Mouse (Mus musculus): ENCODE results near the gene Slit2. TPM values are rescaled to one million over a fixed set of nuclear protein-coding genes. Genes with fewer than 3 reads are reported as not detected.
"Not testable (repeated sequence)": the region's sequence is repeated elsewhere in the genome, so short reads cannot be mapped to it uniquely, and the experiment has no call there.

Slit2 gene
- polyA plus RNA-seq, 1 experiment from 2014 or later, result 4.6 TPM

DNA sequence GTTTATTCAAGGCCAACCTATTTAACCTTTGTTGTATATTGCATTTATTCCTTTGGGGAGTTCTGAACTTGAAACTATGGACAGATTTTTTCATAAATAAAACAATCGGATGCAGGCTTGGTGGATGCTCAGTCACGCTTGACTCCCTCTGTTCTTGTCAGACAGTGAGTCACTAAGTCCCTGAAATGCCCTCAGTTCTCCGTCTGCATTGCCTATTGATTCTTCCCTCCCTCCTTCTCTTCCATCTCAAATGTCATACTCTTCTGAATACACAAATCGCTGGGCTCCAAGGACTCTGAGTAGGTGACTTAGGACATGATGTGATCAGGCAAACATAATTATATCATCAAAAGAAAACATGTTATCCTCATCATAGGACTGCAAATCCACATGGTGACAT is 251.8 kb downstream of the Slit2 start:
- H3K36me3 ChIP-seq (ENCODE audit: control insufficient read depth, insufficient read depth), result no peaks in the 10 kb centered on the region
- TF ChIP-seq CTCF (IDR thresholded peaks at IDR 0.05; ENCODE audit: low read depth), result no peak
- 71% methylated on average over 4 of the region's 4 CpGs for WGBS
- H3K4me1 ChIP-seq (replicated peaks; ENCODE audit: control insufficient read depth, insufficient read depth, low read length), result no peaks in the 10 kb centered on the region
- no peak for ATAC-seq
- no peak overlapping the region for H3K4me2 ChIP-seq (replicated peaks; ENCODE audit: low read depth)
- H3K4me3 ChIP-seq (ENCODE audit: low read depth, low read length), result no peak overlapping the region
- H3K9ac ChIP-seq (ENCODE audit: low read depth, low read length), result no peak overlapping the region
- H3K27ac ChIP-seq (ENCODE audit: low read depth, low read length), result no peak overlapping the region
- H3K27me3 ChIP-seq (replicated peaks; ENCODE audit: control insufficient read depth, insufficient read depth, low read length), result no peaks in the 10 kb centered on the region
- no peaks in the 10 kb centered on the region for H3K9me3 ChIP-seq (ENCODE audit: control insufficient read depth)

DNA sequence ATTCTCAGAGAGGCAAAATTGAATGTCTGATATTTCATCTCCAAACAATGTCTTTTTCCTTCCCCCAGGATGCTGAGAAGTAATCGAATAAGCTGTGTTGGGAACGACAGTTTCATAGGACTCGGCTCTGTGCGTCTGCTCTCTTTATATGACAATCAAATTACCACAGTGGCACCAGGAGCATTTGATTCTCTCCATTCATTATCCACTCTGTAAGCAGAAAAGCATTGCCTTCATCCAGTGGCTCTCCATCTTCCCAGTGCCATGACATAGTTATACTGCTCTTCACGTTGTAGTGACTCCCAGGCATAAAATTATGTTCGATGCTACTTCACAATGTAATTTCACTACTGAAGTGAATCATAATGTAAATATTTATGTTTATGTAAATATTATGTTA is 252.3 kb downstream of the Slit2 start:
- Histone ChIP-seq H3K9ac (ENCODE audit: low read depth, low read length) (no peak overlapping the region), H3K4me3 (ENCODE audit: low read depth, low read length) (no peak overlapping the region), H3K27me3 (replicated peaks; ENCODE audit: control insufficient read depth, insufficient read depth, low read length) (no peaks in the 10 kb centered on the region), H3K4me2 (replicated peaks; ENCODE audit: low read depth) (no peak overlapping the region), H3K9me3 (ENCODE audit: control insufficient read depth) (no peaks in the 10 kb centered on the region), H3K36me3 (ENCODE audit: control insufficient read depth, insufficient read depth) (no peaks in the 10 kb centered on the region), H3K27ac (ENCODE audit: low read depth, low read length) (no peak overlapping the region), H3K4me1 (replicated peaks; ENCODE audit: control insufficient read depth, insufficient read depth, low read length) (no peaks in the 10 kb centered on the region)
- WGBS, result 80% methylated on average over 6 of the region's 6 CpGs
- no peak for ATAC-seq
- no peak for TF ChIP-seq CTCF (IDR thresholded peaks at IDR 0.05; ENCODE audit: low read depth)

DNA sequence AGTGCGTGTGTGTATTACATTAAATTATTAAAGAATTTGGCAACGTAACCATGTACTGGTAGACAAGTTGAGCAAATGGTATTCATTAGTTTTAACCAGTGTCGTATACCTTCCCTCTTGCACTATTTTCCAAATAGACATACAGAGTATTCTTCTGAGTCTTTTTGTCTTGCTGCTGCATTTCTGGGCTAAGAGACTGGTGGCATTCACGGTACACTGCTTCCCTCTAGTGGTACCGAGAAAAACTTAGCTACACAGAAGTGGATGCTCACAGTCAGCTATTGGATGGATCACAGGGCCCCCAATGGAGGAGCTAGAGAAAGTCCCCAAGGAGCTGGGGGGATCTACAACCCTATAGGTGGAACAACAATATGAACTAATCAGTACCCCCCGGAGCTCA is 257.8 kb downstream of the Slit2 start:
- not testable (repeated sequence) for H3K9me3 ChIP-seq (ENCODE audit: control insufficient read depth); H3K4me3 ChIP-seq (ENCODE audit: low read depth, low read length); H3K4me2 ChIP-seq (replicated peaks; ENCODE audit: low read depth); H3K27ac ChIP-seq (ENCODE audit: low read depth, low read length); ATAC-seq; H3K9ac ChIP-seq (ENCODE audit: low read depth, low read length); H3K36me3 ChIP-seq (ENCODE audit: control insufficient read depth, insufficient read depth); H3K27me3 ChIP-seq (replicated peaks; ENCODE audit: control insufficient read depth, insufficient read depth, low read length); H3K4me1 ChIP-seq (replicated peaks; ENCODE audit: control insufficient read depth, insufficient read depth, low read length)
- TF ChIP-seq CTCF (IDR thresholded peaks at IDR 0.05; ENCODE audit: low read depth), result peak; percentile 76
- WGBS, result 37% methylated on average over 6 of the region's 6 CpGs

DNA sequence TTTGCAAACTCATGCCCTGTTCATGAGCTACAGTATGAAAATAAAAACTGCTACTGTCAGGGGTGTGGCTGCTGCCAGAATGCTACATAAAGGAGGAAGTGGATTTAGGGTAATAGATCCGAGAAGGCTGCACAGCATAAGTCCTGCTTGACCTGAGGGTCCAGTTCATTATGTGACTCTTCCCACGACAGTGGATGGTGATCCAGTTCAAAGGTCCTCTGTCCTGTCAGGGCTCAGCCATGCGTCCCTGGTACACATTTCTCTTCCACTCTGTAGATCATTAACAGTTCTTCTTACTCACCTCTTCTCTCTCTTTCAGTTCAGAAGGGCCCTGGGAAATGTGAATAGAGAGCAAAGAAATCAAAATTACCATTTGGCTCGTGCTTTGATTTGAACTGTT is 265.4 kb downstream of the Slit2 start:
- Histone ChIP-seq H3K27ac (ENCODE audit: low read depth, low read length) (no peak overlapping the region), H3K4me2 (replicated peaks; ENCODE audit: low read depth) (no peak overlapping the region), H3K36me3 (ENCODE audit: control insufficient read depth, insufficient read depth) (no peaks in the 10 kb centered on the region), H3K4me3 (ENCODE audit: low read depth, low read length) (no peak overlapping the region), H3K9ac (ENCODE audit: low read depth, low read length) (no peak overlapping the region), H3K9me3 (ENCODE audit: control insufficient read depth) (no peaks in the 10 kb centered on the region), H3K4me1 (replicated peaks; ENCODE audit: control insufficient read depth, insufficient read depth, low read length) (no peaks in the 10 kb centered on the region), H3K27me3 (replicated peaks; ENCODE audit: control insufficient read depth, insufficient read depth, low read length) (no peaks in the 10 kb centered on the region)
- peak; percentile 38; the same call in 1 of the 2 replicates for ATAC-seq
- 39% methylated on average over 4 of the region's 4 CpGs for WGBS
- TF ChIP-seq CTCF (IDR thresholded peaks at IDR 0.05; ENCODE audit: low read depth), result no peak

DNA sequence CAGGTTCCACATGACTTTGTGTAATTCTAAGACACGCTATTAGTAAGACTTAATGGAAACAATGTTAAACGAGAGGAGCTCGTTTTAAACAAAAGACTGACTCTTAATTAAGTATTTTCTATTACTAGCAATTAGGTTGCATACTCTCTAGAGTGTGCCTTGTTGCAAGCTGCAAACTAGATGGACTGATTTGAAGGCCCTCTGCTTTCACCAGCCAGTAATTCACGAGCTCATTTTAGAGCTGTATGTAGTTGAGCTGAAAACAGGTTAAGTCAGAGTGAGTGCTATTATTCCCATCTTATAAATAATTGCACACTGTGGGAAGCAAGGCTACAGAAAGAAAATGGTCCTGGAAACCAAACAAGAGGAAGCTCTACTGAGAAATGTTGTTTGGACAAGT is 294.6 kb downstream of the Slit2 start:
- Histone ChIP-seq H3K9me3 (ENCODE audit: control insufficient read depth) (no peaks in the 10 kb centered on the region), H3K4me2 (replicated peaks; ENCODE audit: low read depth) (no peak overlapping the region), H3K36me3 (ENCODE audit: control insufficient read depth, insufficient read depth) (no peaks in the 10 kb centered on the region), H3K9ac (ENCODE audit: low read depth, low read length) (no peak overlapping the region), H3K4me1 (replicated peaks; ENCODE audit: control insufficient read depth, insufficient read depth, low read length) (no peaks in the 10 kb centered on the region), H3K27ac (ENCODE audit: low read depth, low read length) (no peak overlapping the region), H3K4me3 (ENCODE audit: low read depth, low read length) (no peak overlapping the region), H3K27me3 (replicated peaks; ENCODE audit: control insufficient read depth, insufficient read depth, low read length) (no peaks in the 10 kb centered on the region)
- 68% methylated on average over 4 of the region's 4 CpGs for WGBS
- no peak for TF ChIP-seq CTCF (IDR thresholded peaks at IDR 0.05; ENCODE audit: low read depth)
- ATAC-seq, result no peak

DNA sequence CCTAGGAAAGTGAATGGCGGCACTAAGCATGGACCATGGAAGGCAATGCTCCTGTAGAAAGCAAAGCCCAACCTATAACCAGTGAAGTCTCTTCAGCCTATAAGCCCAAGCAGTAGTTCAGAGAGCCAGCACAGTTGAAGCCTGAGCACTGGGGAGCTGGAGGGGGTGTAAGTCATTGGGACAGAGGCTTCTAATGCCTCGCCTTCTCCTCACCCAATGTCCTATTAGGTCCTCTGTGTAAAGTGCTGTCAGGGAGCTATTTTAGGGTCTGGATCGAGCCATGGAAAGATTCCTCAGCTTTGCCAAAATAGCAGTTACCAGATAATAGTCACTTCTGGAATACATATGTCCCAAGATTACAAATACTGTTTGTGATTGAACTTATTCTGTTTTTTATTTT is 318.2 kb downstream of the Slit2 start:
- TF ChIP-seq CTCF (IDR thresholded peaks at IDR 0.05; ENCODE audit: low read depth), result no peak
- Histone ChIP-seq H3K9me3 (ENCODE audit: control insufficient read depth) (no peaks in the 10 kb centered on the region), H3K27ac (ENCODE audit: low read depth, low read length) (no peak overlapping the region), H3K36me3 (ENCODE audit: control insufficient read depth, insufficient read depth) (no peaks in the 10 kb centered on the region), H3K27me3 (replicated peaks; ENCODE audit: control insufficient read depth, insufficient read depth, low read length) (no peaks in the 10 kb centered on the region), H3K4me2 (replicated peaks; ENCODE audit: low read depth) (no peak overlapping the region), H3K9ac (ENCODE audit: low read depth, low read length) (no peak overlapping the region), H3K4me3 (ENCODE audit: low read depth, low read length) (no peak overlapping the region), H3K4me1 (replicated peaks; ENCODE audit: control insufficient read depth, insufficient read depth, low read length) (no peaks in the 10 kb centered on the region)
- ATAC-seq, result no peak
- WGBS, result 86% methylated on average over 3 of the region's 3 CpGs

DNA sequence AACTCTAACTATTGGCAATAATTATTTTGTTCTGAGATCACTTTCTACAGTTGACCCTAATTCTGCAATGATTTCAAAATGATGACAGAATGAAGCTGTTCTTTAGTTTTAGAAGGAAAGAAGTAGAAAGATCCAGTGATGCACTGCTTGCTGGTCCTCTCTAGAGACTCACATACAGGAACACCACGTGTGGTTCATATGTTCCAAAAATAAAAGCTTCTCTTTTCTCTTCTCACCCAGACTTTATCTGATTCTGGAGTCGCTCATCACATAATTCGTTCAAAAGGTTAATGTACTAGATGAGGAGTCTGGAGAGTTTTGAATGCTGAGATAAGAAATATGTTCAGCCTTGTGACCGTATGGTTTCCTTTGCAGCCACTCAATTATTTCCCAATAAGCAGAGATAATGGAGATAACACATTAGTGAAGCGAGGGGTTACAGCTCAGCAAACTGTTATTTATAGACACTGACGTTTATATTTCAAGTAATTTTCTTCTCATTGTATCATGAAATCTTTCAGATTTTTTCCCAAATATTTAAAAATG is 332.2 kb downstream of the Slit2 start:
- 63% methylated on average over 6 of the region's 6 CpGs for WGBS
- no peak for TF ChIP-seq CTCF (IDR thresholded peaks at IDR 0.05; ENCODE audit: low read depth)

More for the DNA sequence above, 332.2 kb downstream of the Slit2 start:
- Histone ChIP-seq H3K36me3 (ENCODE audit: control insufficient read depth, insufficient read depth) (no peaks in the 10 kb centered on the region), H3K4me1 (replicated peaks; ENCODE audit: control insufficient read depth, insufficient read depth, low read length) (no peaks in the 10 kb centered on the region), H3K4me2 (replicated peaks; ENCODE audit: low read depth) (no peak overlapping the region), H3K9ac (ENCODE audit: low read depth, low read length) (no peak overlapping the region), H3K27ac (ENCODE audit: low read depth, low read length) (no peak overlapping the region), H3K9me3 (ENCODE audit: control insufficient read depth) (no peaks in the 10 kb centered on the region), H3K27me3 (replicated peaks; ENCODE audit: control insufficient read depth, insufficient read depth, low read length) (no peaks in the 10 kb centered on the region), H3K4me3 (ENCODE audit: low read depth, low read length) (no peak overlapping the region)
- ATAC-seq, result no peak
